In the genomic region with DNA sequence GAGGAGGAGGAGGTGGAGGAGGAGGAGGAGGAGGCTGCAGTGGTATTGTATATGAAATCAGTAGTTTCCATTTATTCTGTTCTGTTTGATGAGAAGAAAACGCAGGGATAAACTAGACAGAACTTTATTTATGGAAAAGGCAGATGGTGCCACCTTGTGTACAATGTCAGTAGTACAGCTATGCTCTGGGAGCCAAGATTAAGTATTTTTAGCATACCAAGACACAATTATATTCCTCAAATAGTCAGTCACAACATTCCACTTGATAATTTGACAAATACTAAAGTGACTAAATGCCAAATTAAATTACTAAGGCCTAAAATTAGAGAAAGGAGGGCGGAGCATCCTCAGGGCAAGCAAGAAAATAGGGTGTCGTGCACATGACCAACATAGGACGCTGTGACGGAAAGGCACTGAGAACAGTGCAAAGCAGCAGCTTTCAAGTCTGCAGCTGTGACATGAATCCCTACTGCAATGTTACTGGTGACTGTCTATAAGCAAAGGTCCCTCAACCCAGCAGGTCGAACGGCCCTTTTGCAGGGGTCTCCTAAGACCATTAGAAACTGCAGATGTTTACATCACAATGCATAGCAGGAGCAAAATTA, we compare ENCODE assay signal across 8 mouse cellular contexts.
DNase-seq lines count a peak whose midpoint lies in the region; ATAC-seq and TF ChIP-seq lines count a peak whose summit lies in the region.
"Had no signal": no experiment of that assay in that cellular context is flagged by ENCODE, and none has a peak within 500 bp of the region (broad histone marks: within the 10 kb centered on the region; RNA-seq: fewer than 3 reads in every experiment).

No protein-coding gene starts in this region.

- peak; percentile 34 for TF ChIP-seq CTCF in liver, adult 2 months (IDR thresholded peaks at IDR 0.05; ENCODE audit: low read depth, low read length)

- H3K27me3 ChIP-seq in liver, adult 2 months (ENCODE audit: control insufficient read depth, insufficient read depth, low read length) = no peaks in the 10 kb centered on the region
- no peaks in the 10 kb centered on the region for H3K27me3 ChIP-seq in liver, embryonic 12.5 days (replicated peaks)
- no peaks in the 10 kb centered on the region for H3K27me3 ChIP-seq in embryonic facial prominence, embryonic 15.5 days
- H3K27me3 ChIP-seq: neural tube, embryonic 13.5 days had no signal

- H3K9me3 ChIP-seq in liver, embryonic 12.5 days (replicated peaks) = no peaks in the 10 kb centered on the region
- no peaks in the 10 kb centered on the region for H3K9me3 ChIP-seq in embryonic facial prominence, embryonic 15.5 days (replicated peaks)
- H3K9me3 ChIP-seq: neural tube, embryonic 13.5 days had no signal

- TF ChIP-seq POLR2A in liver, adult 2 months (IDR thresholded peaks at IDR 0.05; ENCODE audit: extremely low read depth, insufficient read depth, low read length) = no peak

- peaks cover 22% of the 10 kb centered on the region; the same call in 1 of the 2 replicates for H3K36me3 ChIP-seq in liver, adult 2 months (ENCODE audit: control insufficient read depth, insufficient read depth, low read length)
- H3K36me3 ChIP-seq in liver, embryonic 12.5 days = peaks cover 52% of the 10 kb centered on the region
- H3K36me3 ChIP-seq in embryonic facial prominence, embryonic 15.5 days = peaks cover 66% of the 10 kb centered on the region

- H3K4me3 ChIP-seq in liver, adult 2 months (ENCODE audit: insufficient read depth, low read depth, low read length) = no peak overlapping the region
- H3K4me3 ChIP-seq in liver, embryonic 12.5 days = no peak overlapping the region
- H3K4me3 ChIP-seq in embryonic facial prominence, embryonic 15.5 days (replicated peaks) = no peak overlapping the region
- H3K4me3 ChIP-seq: neural tube, embryonic 13.5 days had no signal

- H3K27ac ChIP-seq in liver, adult 2 months (replicated peaks; ENCODE audit: insufficient read depth, low read depth, low read length) = no peak overlapping the region
- no peak overlapping the region for H3K27ac ChIP-seq in liver, embryonic 12.5 days
- H3K27ac ChIP-seq in embryonic facial prominence, embryonic 15.5 days (replicated peaks) = peak overlapping the region; percentile 29; the same call in 1 of the 2 replicates
- H3K27ac ChIP-seq: neural tube, embryonic 13.5 days had no signal

- H3K9ac ChIP-seq in liver, adult 2 months (ENCODE audit: low read depth, low read length) = no peak overlapping the region
- H3K9ac ChIP-seq in liver, embryonic 12.5 days = no peak overlapping the region
- no peak overlapping the region for H3K9ac ChIP-seq in embryonic facial prominence, embryonic 15.5 days
- H3K9ac ChIP-seq: neural tube, embryonic 13.5 days had no signal

- 76% methylated on average over 7 of the region's 7 CpGs for WGBS in liver, adult 2 months
- 62% methylated on average over 7 of the region's 7 CpGs for WGBS in liver, embryonic 12.5 days (ENCODE audit: insufficient replicate concordance)
- 64% methylated on average over 7 of the region's 7 CpGs for WGBS in embryonic facial prominence, embryonic 15.5 days

- no peak overlapping the region for H3K4me2 ChIP-seq in liver, embryonic 12.5 days
- no peak overlapping the region for H3K4me2 ChIP-seq in embryonic facial prominence, embryonic 15.5 days (replicated peaks)
- H3K4me2 ChIP-seq: neural tube, embryonic 13.5 days had no signal

- H3K4me1 ChIP-seq in liver, adult 2 months (ENCODE audit: control insufficient read depth, insufficient read depth, low read length) = no peaks in the 10 kb centered on the region
- no peaks in the 10 kb centered on the region for H3K4me1 ChIP-seq in liver, embryonic 12.5 days
- H3K4me1 ChIP-seq in embryonic facial prominence, embryonic 15.5 days = 0 out of 2 replicates have a peak, but pooled peaks cover 6% of the 10 kb centered on the region
- H3K4me1 ChIP-seq: neural tube, embryonic 13.5 days had no signal

- ATAC-seq in liver, embryonic 12.5 days = no peak
- no peak for ATAC-seq in embryonic facial prominence, embryonic 15.5 days (ENCODE audit: insufficient number of reproducible peaks, low FRiP score, low TSS enrichment, low read depth)

- DNase-seq in liver, adult 2 months (ENCODE audit: extremely low read depth, low read depth, low spot score) = peak; percentile 43
- DNase-seq in R1 (ENCODE audit: low read depth, low spot score) = peak; percentile 44
- peak; percentile 76 for DNase-seq in kidney, postnatal 10 days
- DNase-seq in lung, postnatal 36 days = peak; percentile 81
- no peak for DNase-seq in urinary bladder, adult 2 months (ENCODE audit: low spot score)

- H3K79me2 ChIP-seq in liver, adult 2 months (ENCODE audit: control insufficient read depth, insufficient read depth, low read length) = no peaks in the 10 kb centered on the region; the same call in 1 of the 2 replicates
